ENCODE assay signal across 15 mouse cellular contexts in the genomic region with DNA sequence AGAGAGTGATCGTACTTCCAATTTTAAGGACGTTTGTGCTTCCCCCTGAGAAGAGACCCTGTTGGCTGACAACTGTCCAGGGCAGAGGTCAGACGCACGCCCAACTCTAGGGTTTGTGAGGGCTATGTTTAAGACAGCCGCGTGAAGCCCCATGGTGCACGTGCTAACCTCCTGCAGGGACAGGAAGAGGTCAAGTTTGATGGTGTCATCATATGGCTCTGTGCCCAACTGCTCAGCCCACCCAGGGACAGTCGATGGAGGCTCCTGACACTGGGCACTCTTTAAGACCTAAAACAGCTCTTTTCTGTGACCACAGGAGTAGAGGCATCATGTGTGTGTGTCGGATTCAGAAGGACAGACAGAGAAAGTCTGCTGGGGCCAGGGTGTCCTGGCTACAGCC.
"Had no signal": no experiment of that assay in that cellular context is flagged by ENCODE, and none has a peak within 500 bp of the region (broad histone marks: within the 10 kb centered on the region; RNA-seq: fewer than 3 reads in every experiment).

No protein-coding gene starts in this region.

- H3K9me3 ChIP-seq: limb, embryonic 13.5 days; liver, embryonic 13.5 days; lung, embryonic 15.5 days; stomach, embryonic 15.5 days had no signal

- H3K9ac ChIP-seq: limb, embryonic 13.5 days; liver, embryonic 13.5 days; lung, embryonic 15.5 days; stomach, embryonic 15.5 days had no signal

- DNase-seq: kidney, adult 11 months; kidney, adult 9 months; kidney, postnatal 14 days; kidney, postnatal 4 days; liver, embryonic 13.5 days; midbrain, embryonic 14.5 days; right cerebral cortex, postnatal 25 days; spleen, adult 18-20 months; thymus, postnatal 25 days had no signal

- H3K27me3 ChIP-seq: liver, embryonic 13.5 days; lung, embryonic 15.5 days; stomach, embryonic 15.5 days had no signal

- H3K27ac ChIP-seq: left cerebral cortex, adult 2 months; limb, embryonic 13.5 days; liver, embryonic 13.5 days; lung, embryonic 15.5 days; stomach, embryonic 15.5 days had no signal

- ATAC-seq: inflammation-experienced regulatory T-cells, adult 6 months had no signal

- H3K4me2 ChIP-seq: limb, embryonic 13.5 days; liver, embryonic 13.5 days; lung, embryonic 15.5 days; midbrain, embryonic 11.5 days; stomach, embryonic 15.5 days had no signal

- H3K4me3 ChIP-seq: left cerebral cortex, adult 2 months; limb, embryonic 13.5 days; liver, embryonic 13.5 days; lung, embryonic 15.5 days; stomach, embryonic 15.5 days had no signal

- H3K36me3 ChIP-seq: liver, embryonic 13.5 days; lung, embryonic 15.5 days; stomach, embryonic 15.5 days had no signal
